Mouse (Mus musculus) bone marrow macrophage, adult 2 months (primary cell): ENCODE measurements around the gene Cope.

Experiments
- CTCF ChIP-seq: IDR thresholded peaks from 2 replicates; pipeline ENCODE4 v1.5.1; 2012; ENCODE audit warnings: low read depth, mild to moderate bottlenecking, low read length, moderate library complexity
- POLR2A ChIP-seq: IDR thresholded peaks from 2 replicates; pipeline ENCODE4 v1.6.1; 2012; ENCODE audit warnings: mild to moderate bottlenecking, low read depth, low read length, borderline replicate concordance

DNA sequence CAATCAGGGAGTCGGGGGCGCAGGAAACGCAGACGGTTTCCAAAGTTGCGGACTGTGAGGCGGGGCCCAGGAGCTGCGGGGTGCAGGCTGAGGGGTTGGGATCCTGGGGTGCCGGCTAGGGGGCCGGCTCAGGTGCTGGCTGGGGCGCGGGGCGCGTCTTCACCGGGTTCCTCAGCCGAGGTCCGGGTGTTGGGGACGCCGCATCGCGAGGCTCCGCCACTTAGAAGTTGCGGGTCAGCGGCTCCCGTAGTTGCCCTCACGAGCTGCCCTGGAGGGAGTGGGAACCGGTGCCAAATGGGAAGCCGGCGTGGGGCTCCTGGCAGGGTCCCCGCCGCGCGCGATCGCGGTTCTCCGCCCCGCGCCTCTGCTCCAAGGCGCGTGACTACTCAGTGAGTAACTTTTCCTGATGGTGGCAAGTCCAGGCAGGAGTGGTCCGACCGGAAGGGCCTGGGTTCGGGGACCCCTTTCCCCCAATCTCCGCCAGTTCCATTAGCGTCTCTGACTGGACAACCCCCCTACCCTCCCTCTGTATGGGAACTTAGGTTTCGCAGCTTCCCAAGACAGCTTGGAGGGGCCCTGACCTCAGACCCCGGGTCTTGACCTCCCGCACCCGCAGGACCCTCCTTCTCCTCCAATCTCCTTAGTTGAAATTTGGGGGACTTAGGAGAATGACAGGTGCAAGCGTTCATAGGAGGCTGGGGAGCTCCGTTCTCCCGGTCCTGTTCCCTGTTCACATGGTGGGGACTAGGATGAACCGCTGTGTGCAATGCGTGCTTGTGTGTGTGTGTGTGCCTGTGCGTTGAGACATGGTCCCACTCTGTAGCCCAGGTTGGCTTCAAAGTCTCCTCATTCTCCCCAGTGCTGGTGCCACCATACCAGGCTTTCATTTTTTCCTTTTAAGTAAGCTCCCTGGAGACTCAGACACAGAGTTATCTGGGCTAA lies 18.9 kb upstream of the Cope start:
- no peak for TF ChIP-seq CTCF
- TF ChIP-seq POLR2A, result no peak
